Mouse (Mus musculus) megakaryocyte progenitor cell, adult 5-6 weeks (primary cell): ENCODE measurements around the gene Slc25a33. TPM values are rescaled to one million over a fixed set of nuclear protein-coding genes. Genes with fewer than 3 reads are reported as not detected.
"Not testable (repeated sequence)": the region's sequence is repeated elsewhere in the genome, so short reads cannot be mapped to it uniquely, and the experiment has no call there.

Source experiments
- ATAC-seq: replicated peaks from 2 replicates; pipeline ENCODE4 v1.8.0; 2016; ENCODE audit warnings: mild to moderate bottlenecking, moderate TSS enrichment, inconsistent platforms; ENCODE audit not compliant: poor library complexity
- total RNA-seq, 2 experiments: library from RNA; stranded (forward) in 1 of 2; stranded (reverse) in 1 of 2; fragments of 157-497, 149-512 nt in 1 of 2; fragments of 200-1000 nt in 1 of 2; gene quantifications; 2 replicates each; pipeline versions ENCODE4 v1.2.3 to v1.2.4; 2015 to 2017

Gene Slc25a33
- total RNA-seq, 2 experiments from 2014 or later, result 3.8 to 8.6 TPM

- ATAC-seq, result no peak
Observed at GRCm38 (mm10) chr4:149765201-149765600, 8.9 kb downstream of the Slc25a33 start.

- ATAC-seq, result peak; percentile 64
Observed at GRCm38 (mm10) chr4:149763335-149763734, 10.7 kb downstream of the Slc25a33 start.

- no peak for ATAC-seq
Observed at GRCm38 (mm10) chr4:149759517-149759916, 14.6 kb downstream of the Slc25a33 start.

GRCm38 (mm10) chr4:149758423-149758822 is 15.7 kb downstream of the Slc25a33 start:
- no peak for ATAC-seq

GRCm38 (mm10) chr4:149756546-149756945 is 17.5 kb downstream of the Slc25a33 start:
- ATAC-seq, result not testable (repeated sequence)

- no peak for ATAC-seq
Observed at GRCm38 (mm10) chr4:149752836-149753235, 21.2 kb downstream of the Slc25a33 start.

- ATAC-seq, result peak; percentile 86
Observed at GRCm38 (mm10) chr4:149752124-149752799, 21.8 kb downstream of the Slc25a33 start.

GRCm38 (mm10) chr4:149750671-149751070 is 23.4 kb downstream of the Slc25a33 start:
- no peak for ATAC-seq

GRCm38 (mm10) chr4:149749663-149750015 is 24.4 kb downstream of the Slc25a33 start:
- not testable (repeated sequence) for ATAC-seq

- no peak for ATAC-seq
Observed at GRCm38 (mm10) chr4:149749003-149749662, 24.9 kb downstream of the Slc25a33 start.

- ATAC-seq, result no peak
Observed at GRCm38 (mm10) chr4:149744119-149744518, 30.0 kb downstream of the Slc25a33 start.

- no peak for ATAC-seq
Observed at GRCm38 (mm10) chr4:149742011-149742530, 32.0 kb downstream of the Slc25a33 start.

GRCm38 (mm10) chr4:149740301-149740700 is 33.8 kb downstream of the Slc25a33 start:
- ATAC-seq, result no peak

GRCm38 (mm10) chr4:149739478-149739877 is 34.6 kb downstream of the Slc25a33 start:
- no peak for ATAC-seq

GRCm38 (mm10) chr4:149737383-149738324 is 36.4 kb downstream of the Slc25a33 start, which contains the start of gene Tmem201:
Gene Tmem201 (minus strand): TSS chr4:149738044.
- peak; percentile 93 for ATAC-seq

- ATAC-seq, result no peak
Observed at GRCm38 (mm10) chr4:149736581-149736980, 37.5 kb downstream of the Slc25a33 start.

- ATAC-seq, result no peak
Observed at GRCm38 (mm10) chr4:149735624-149736250, 38.3 kb downstream of the Slc25a33 start.

GRCm38 (mm10) chr4:149734730-149735475 is 39.2 kb downstream of the Slc25a33 start:
- no peak for ATAC-seq

GRCm38 (mm10) chr4:149734246-149734645 is 39.8 kb downstream of the Slc25a33 start:
- no peak for ATAC-seq

GRCm38 (mm10) chr4:149733748-149734147 is 40.3 kb downstream of the Slc25a33 start:
- ATAC-seq, result no peak
